ENCODE assay signal across 8 mouse cellular contexts in the genomic region with DNA sequence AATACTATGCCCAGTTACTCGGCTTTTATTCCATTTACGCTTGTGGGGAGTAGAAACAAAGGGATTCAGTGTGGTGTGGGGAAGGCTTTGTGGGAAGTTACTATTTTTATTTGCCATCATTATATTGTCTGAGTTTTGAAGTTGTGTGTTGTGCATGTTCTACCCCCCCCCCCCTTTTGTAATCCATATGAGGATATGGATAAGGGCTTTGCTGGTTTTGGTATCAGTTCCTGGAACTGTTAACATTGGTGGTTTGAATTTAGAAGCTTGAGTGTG. TPM values are rescaled to one million over a fixed set of nuclear protein-coding genes. Genes with fewer than 3 reads are reported as not detected.
A peak's percentile ranks its signal among the peaks of the same experiment; 100 is the strongest.
DNase-seq lines count a peak whose midpoint lies in the region; ATAC-seq and TF ChIP-seq lines count a peak whose summit lies in the region.

No protein-coding gene starts in this region.

- H3K27ac ChIP-seq in neural tube, embryonic 11.5 days (ENCODE audit: low read depth, low read length) = no peak overlapping the region
- H3K27ac ChIP-seq in limb, embryonic 15.5 days = 0 out of 2 replicates have a peak overlapping the region, but pooled peaks have one; percentile 99
- peak overlapping the region; percentile 99 for H3K27ac ChIP-seq in stomach, embryonic 16.5 days (ENCODE audit: low read length)
- no peak overlapping the region for H3K27ac ChIP-seq in thymus, adult 2 months (ENCODE audit: control insufficient read depth, insufficient read depth, low read length)

- TF ChIP-seq CTCF in thymus, adult 2 months (IDR thresholded peaks at IDR 0.05; ENCODE audit: borderline replicate concordance, control insufficient read depth, extremely low read depth, insufficient read depth, low read length, poor library complexity) = no peak

- no peak for TF ChIP-seq POLR2A in thymus, adult 2 months (IDR thresholded peaks at IDR 0.05; ENCODE audit: control insufficient read depth, extremely low read depth, insufficient read depth, low read length, poor library complexity)

- peak overlapping the region; percentile 87 for H3K4me3 ChIP-seq in neural tube, embryonic 11.5 days (ENCODE audit: low read depth, low read length)
- H3K4me3 ChIP-seq in limb, embryonic 15.5 days = peak overlapping the region; percentile 87
- H3K4me3 ChIP-seq in stomach, embryonic 16.5 days (replicated peaks; ENCODE audit: low read length) = peak overlapping the region; percentile 94
- H3K4me3 ChIP-seq in thymus, adult 2 months (ENCODE audit: control insufficient read depth, insufficient read depth, low read length) = no peak overlapping the region

- H3K27me3 ChIP-seq in neural tube, embryonic 11.5 days (ENCODE audit: control insufficient read depth, insufficient read depth, low read length) = no peaks in the 10 kb centered on the region
- no peaks in the 10 kb centered on the region for H3K27me3 ChIP-seq in limb, embryonic 15.5 days
- no peaks in the 10 kb centered on the region for H3K27me3 ChIP-seq in stomach, embryonic 16.5 days (ENCODE audit: control insufficient read depth, insufficient read depth, low read length)
- H3K27me3 ChIP-seq in thymus, adult 2 months (ENCODE audit: control insufficient read depth, insufficient read depth, low read length) = no peaks in the 10 kb centered on the region

- H3K4me2 ChIP-seq in neural tube, embryonic 11.5 days (ENCODE audit: low read depth) = peak overlapping the region; percentile 85
- H3K4me2 ChIP-seq in limb, embryonic 15.5 days = peak overlapping the region; percentile 52
- H3K4me2 ChIP-seq in stomach, embryonic 16.5 days (ENCODE audit: low read depth, low read length) = peak overlapping the region; percentile 72

- H3K9me3 ChIP-seq in neural tube, embryonic 11.5 days (ENCODE audit: control insufficient read depth, low read length) = no peaks in the 10 kb centered on the region
- no peaks in the 10 kb centered on the region for H3K9me3 ChIP-seq in limb, embryonic 15.5 days
- no peaks in the 10 kb centered on the region for H3K9me3 ChIP-seq in stomach, embryonic 16.5 days (replicated peaks; ENCODE audit: control insufficient read depth, low read length)

- peaks cover 12% of the 10 kb centered on the region; the same call in 1 of the 2 replicates for H3K4me1 ChIP-seq in neural tube, embryonic 11.5 days (ENCODE audit: control insufficient read depth, insufficient read depth, low read length)
- peaks cover 6% of the 10 kb centered on the region; the same call in 1 of the 2 replicates for H3K4me1 ChIP-seq in limb, embryonic 15.5 days
- H3K4me1 ChIP-seq in stomach, embryonic 16.5 days (ENCODE audit: control insufficient read depth, insufficient read depth, low read length) = peaks cover 12% of the 10 kb centered on the region
- H3K4me1 ChIP-seq in thymus, adult 2 months (replicated peaks; ENCODE audit: control insufficient read depth, insufficient read depth, low read length) = no peaks in the 10 kb centered on the region; the same call in 1 of the 2 replicates

- no peaks in the 10 kb centered on the region for H3K36me3 ChIP-seq in neural tube, embryonic 11.5 days (ENCODE audit: control insufficient read depth, insufficient read depth, low read length)
- no peaks in the 10 kb centered on the region for H3K36me3 ChIP-seq in limb, embryonic 15.5 days
- H3K36me3 ChIP-seq in stomach, embryonic 16.5 days (ENCODE audit: control insufficient read depth, insufficient read depth, low read length) = no peaks in the 10 kb centered on the region
- H3K36me3 ChIP-seq in thymus, adult 2 months (ENCODE audit: control insufficient read depth, insufficient read depth, low read length) = no peaks in the 10 kb centered on the region

- peak; percentile 9 for DNase-seq in embryo, embryonic 9.5 days (ENCODE audit: extremely low spot score)
- DNase-seq in embryo, embryonic 11 days = no peak
- DNase-seq in neural tube, embryonic 11.5 days (ENCODE audit: low spot score) = no peak
- no peak for DNase-seq in neural tube, embryonic 10.5 days (ENCODE audit: extremely low spot score, low spot score)
- no peak for DNase-seq in adrenal gland, postnatal 10 days
- DNase-seq in thymus, adult 2 months = no peak

- H3K9ac ChIP-seq in neural tube, embryonic 11.5 days (ENCODE audit: low read length) = peak overlapping the region; percentile 97
- H3K9ac ChIP-seq in limb, embryonic 15.5 days = peak overlapping the region; percentile 94
- peak overlapping the region; percentile 99 for H3K9ac ChIP-seq in stomach, embryonic 16.5 days (ENCODE audit: low read length)

- ATAC-seq in neural tube, embryonic 11.5 days (ENCODE audit: insufficient read depth, low FRiP score, low TSS enrichment) = no peak
- no peak for ATAC-seq in limb, embryonic 15.5 days (ENCODE audit: insufficient number of reproducible peaks, low FRiP score, low TSS enrichment, low read depth)
- no peak for ATAC-seq in stomach, embryonic 16.5 days (ENCODE audit: insufficient read depth, low FRiP score)

- WGBS in neural tube, embryonic 11.5 days = 0% methylated on average over 2 of the region's 2 CpGs
- 0% methylated on average over 2 of the region's 2 CpGs for WGBS in limb, embryonic 15.5 days
- 0% methylated on average over 2 of the region's 2 CpGs for WGBS in stomach, embryonic 16.5 days
- 0% methylated on average over 2 of the region's 2 CpGs for WGBS in thymus, adult 2 months

RNA-seq across cellular contexts. Expression of a gene that starts 1.3 kb away (rescaled TPM):
- 37.5 and 39.1 TPM in 2 replicates for polyA plus RNA-seq in neural tube, embryonic 11.5 days (2014; fragmentation: Nextera tagmentation; extraction: Ambion mirVana)
- 37.9 and 40.1 TPM in 2 replicates for polyA plus RNA-seq in limb, embryonic 15.5 days (2015; fragmentation: Nextera tagmentation; extraction: Ambion mirVana)
- polyA plus RNA-seq in stomach, embryonic 16.5 days (2015; fragmentation: Nextera tagmentation; extraction: Ambion mirVana) = 39.0 and 46.9 TPM in 2 replicates
- total RNA-seq in adrenal gland, postnatal 10 days (2021) = 100 to 1,000 TPM; 207 to 219 TPM
- polyA plus RNA-seq in thymus, adult 2 months (2012; rRNA removed) = 65.0 and 65.2 TPM in 2 replicates

Comparison
In these comparisons a context has a peak if more than half of its experiments do, and no peak if none do; other contexts are left out.
1. H3K27ac ChIP-seq: peak in limb, embryonic 15.5 days (single experiment) and stomach, embryonic 16.5 days (single experiment); none in neural tube, embryonic 11.5 days (single experiment) and thymus, adult 2 months (single experiment).
2. Peak in every context shown above with its lines, with median percentiles within 50 percentile points of each other: H3K4me2 ChIP-seq and H3K9ac ChIP-seq.